Mouse (Mus musculus): ENCODE measurements at regions not wholly inside any gene's neighbourhood (a gene's known extent, or its start where the extent isn't known, plus 50 kb on each side); places are given as distances from the start of the nearest gene placed in this dataset.
A peak's percentile ranks its signal among the peaks of the same experiment; 100 is the strongest.

GRCm38 (mm10) chr17:66221256-66221655 lies 97.9 kb downstream of the Ddx11 start:
- peak; percentile 63; the same call in 1 of the 2 replicates for TF ChIP-seq CTCF (IDR thresholded peaks at IDR 0.05; ENCODE audit: control insufficient read depth, insufficient read depth, insufficient replicate concordance, low read depth, low read length)
- no peak for TF ChIP-seq POLR2A (IDR thresholded peaks at IDR 0.05; ENCODE audit: control insufficient read depth, low read depth, low read length)

Measured in testis, adult 2 months (tissue).